Mouse (Mus musculus) T-helper 17 cell (primary cell): ENCODE data around the gene Olfr1258.
"Not testable (repeated sequence)": the region's sequence is repeated elsewhere in the genome, so short reads cannot be mapped to it uniquely, and the experiment has no call there.

Experiments used
- in situ Hi-C, 2 experiments: fragments of 300-600 bp; cut with MboI, MseI; formaldehyde crosslinking; loops; 1 replicate in 1 of 2; 2 replicates in 1 of 2; pipeline ENCODE4 v1.15.1; 2025; ENCODE audit warnings: high pct_unique_total_duplicates in 2 of 2

Olfr1258 gene

DNA sequence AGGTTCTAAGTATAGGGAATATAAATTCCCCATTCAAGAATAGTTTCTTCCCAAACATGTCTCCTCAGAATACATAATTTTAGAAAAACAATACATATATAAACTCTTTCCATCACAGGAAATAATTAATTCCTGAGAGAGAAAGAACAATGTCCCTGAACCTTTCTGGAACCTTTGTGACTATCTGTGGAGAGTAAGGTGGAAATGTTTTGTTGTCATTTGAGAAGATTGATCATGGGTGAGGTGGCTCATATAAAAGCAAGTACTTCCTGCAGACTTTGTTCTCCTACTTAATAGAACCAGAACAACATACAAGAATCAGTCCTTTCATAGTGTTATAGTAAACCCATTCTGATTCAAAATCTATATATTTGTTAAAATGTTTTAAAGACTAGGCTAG, at the start of gene Olfr1258:
Gene Olfr1258, plus strand, starts transcription at position 301 of the 400 bp plus-strand sequence.
- in situ Hi-C loops = no loop called here

DNA sequence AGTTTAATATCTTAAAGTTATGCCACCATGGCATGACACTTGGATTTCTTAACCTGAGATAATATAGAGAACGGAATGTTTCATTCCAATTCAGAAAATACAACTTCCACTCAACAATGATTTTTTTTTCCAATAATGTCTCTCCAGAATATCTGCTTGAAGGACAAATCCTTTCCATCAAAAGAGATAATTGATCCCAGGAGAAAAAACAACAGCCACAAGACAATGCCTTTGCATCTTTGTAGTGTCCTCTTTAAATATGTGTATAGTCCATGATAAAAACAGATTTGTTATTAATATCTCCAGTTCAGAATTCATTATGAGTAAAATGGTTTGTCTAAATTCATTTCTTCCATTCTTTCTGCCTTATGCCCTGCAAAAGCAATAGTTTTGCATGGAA, 49.0 kb upstream of the Olfr1258 start, which contains the start of gene Olfr1257:
Gene Olfr1257, plus strand, starts transcription at position 301 of the 400 bp plus-strand sequence.
- in situ Hi-C loops = no loop called here

DNA sequence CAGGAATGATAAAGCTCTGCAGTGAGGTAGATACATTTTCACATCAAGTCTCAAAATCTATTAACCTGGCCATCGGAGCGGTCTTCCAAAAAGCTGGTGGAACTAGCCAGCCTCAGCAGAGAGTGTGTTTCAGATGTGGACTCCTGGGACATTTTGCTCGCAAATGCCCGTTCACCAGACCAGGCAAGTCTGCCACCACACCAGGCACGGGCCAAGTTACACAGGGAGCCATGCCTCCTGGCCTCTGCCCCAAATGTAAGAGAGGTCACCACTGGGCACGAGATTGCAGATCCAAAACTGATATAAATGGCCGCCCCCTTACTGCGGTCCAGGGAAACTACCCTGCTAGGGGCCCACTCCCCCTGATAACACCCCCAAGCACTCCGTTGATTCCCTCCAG, 14.5 kb upstream of the Olfr1258 start:
- in situ Hi-C loops = not testable (repeated sequence)

DNA sequence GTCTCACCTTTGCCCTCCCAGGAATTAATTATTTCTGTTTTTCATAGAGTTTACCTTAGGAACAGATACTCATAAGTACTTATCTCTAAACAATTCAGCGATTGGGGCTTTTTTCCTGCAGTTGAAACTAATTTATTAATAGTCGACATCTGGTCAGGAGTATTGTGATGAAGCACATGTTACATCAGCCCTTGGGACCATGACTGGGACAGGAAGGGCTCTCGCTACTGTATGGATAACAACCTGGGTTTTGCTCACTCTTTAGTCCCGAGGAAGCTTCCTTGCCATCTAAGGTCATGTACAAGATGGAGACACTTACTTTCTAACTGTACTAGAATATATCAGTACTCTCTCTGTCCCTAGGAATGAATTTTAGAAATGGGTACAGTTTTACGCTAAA, 21.5 kb downstream of the Olfr1258 start, which contains the start of gene Olfr1259:
Gene Olfr1259, minus strand, starts transcription at position 101 of the 400 bp plus-strand sequence.
- in situ Hi-C loops = no loop called here

DNA sequence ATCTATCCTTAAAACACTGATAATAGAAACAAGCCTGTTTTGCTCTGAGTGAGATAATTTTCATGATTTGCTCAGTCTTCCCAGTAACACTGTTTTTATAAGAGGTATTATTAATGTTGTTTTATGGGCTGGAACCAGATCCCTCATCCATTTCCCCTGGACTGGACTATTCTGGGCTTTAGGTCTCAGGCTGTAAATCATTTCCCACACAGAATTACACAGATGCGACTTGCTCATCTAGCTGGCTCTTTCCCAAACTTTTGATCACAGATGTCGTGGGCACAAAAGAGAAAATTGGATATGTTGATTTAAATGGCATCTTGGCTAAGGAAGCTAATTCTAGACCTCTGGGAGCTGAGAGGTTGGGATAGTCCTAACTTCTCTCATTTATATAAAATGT, 47.1 kb downstream of the Olfr1258 start, which contains the start of gene Olfr1260:
Gene Olfr1260, plus strand, starts transcription at position 157 of the 400 bp plus-strand sequence.
- in situ Hi-C loops = no loop called here

DNA sequence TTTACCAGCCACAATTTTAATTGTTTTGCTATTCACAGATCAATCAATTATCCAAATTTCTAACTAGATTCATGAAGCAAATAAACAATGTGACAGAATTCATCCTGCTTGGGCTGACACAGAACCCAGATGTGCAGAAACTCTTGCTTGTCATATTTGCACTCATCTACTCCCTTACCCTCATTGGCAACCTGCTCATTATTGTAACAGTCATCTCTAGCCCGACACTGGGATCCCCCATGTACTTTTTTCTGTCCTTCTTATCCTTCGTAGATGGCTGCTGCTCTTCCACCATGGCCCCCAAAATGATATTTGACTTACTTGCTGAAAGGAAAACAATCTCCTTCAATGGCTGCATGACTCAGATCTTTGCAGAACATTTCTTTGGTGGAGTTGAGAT, 50.6 kb downstream of the Olfr1258 start:
- in situ Hi-C loops = no loop called here
